ENCODE assay signal across 17 mouse cellular contexts in genomic region chr1:92329491-92329890, GRCm38 (mm10).
DNase-seq lines count a peak whose midpoint lies in the region; ATAC-seq lines count a peak whose summit lies in the region.
"Had no signal": no experiment of that assay in that cellular context is flagged by ENCODE, and none has a peak within 500 bp of the region (broad histone marks: within the 10 kb centered on the region; RNA-seq: fewer than 3 reads in every experiment).

No protein-coding gene starts in this region.

- no peak for DNase-seq in frontal cortex, postnatal 25 days (ENCODE audit: low spot score in 2 of 2)
- peak; percentile 38 for DNase-seq in right cerebral cortex, adult 18-20 months
- no peak for DNase-seq in right cerebral cortex, postnatal 4 days
- DNase-seq in brain, adult 2 months (ENCODE audit: low read depth, low spot score), result peak; percentile 71
- DNase-seq in layer of hippocampus, postnatal 25 days (ENCODE audit: extremely low spot score in 1 of 2, low spot score in 1 of 2), result no peak
- DNase-seq: adrenal gland, adult 2 months; adrenal gland, postnatal 14 days; B cell, adult 2 months; cerebellum, adult 18-20 months; cerebellum, adult 9-10 months; cerebellum, postnatal 14 days; gastrocnemius, postnatal 14 days; heart, adult 18-20 months; kidney, adult 11 months had no signal

- peak; percentile 84; the same call in 1 of the 2 replicates for ATAC-seq in frontal cortex, adult (ENCODE audit: low TSS enrichment)
- ATAC-seq: forebrain, embryonic 15.5 days; hindbrain, embryonic 16.5 days had no signal

Comparison
In these comparisons a context has a peak if more than half of its experiments do, and no peak if none do; other contexts are left out.
1. DNase-seq: peak in right cerebral cortex, adult 18-20 months (single experiment) and brain, adult 2 months (single experiment); none in frontal cortex, postnatal 25 days (0 of 2), right cerebral cortex, postnatal 4 days (single experiment) and layer of hippocampus, postnatal 25 days (0 of 2).